Comparison of ENCODE assay signal across 9 mouse cellular contexts in the genomic region with DNA sequence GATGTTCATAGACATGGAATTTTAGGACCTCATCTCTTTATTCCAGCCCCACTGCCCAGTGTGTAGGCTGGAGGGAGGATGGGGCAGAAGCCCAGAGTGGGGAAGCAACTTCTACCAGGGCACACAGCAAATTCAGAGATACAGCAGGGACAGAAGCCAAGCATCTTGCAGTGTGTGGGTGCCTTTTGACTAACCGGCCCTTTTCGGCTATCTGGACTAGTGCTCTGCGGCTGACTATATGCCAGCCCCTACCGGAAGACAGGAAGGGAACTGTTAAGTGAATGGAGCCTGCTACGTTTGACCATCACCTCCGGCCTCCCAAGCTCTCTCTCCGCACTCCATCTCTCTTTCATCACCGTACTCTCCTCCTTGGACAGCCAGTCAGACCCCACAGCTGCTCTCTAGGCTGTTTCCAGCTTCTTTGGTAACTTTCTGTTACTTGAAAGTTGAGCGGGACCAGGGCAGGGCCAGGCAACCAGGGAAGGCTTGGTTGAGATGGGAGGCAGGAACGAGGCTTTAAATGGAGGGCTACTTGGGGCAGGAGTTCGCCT. TPM values are rescaled to one million over a fixed set of nuclear protein-coding genes. Genes with fewer than 3 reads are reported as not detected.
DNase-seq lines count a peak whose midpoint lies in the region; ATAC-seq lines count a peak whose summit lies in the region.
"Had no signal": no experiment of that assay in that cellular context is flagged by ENCODE, and none has a peak within 500 bp of the region (broad histone marks: within the 10 kb centered on the region; RNA-seq: fewer than 3 reads in every experiment).

No protein-coding gene starts in this region.

- 31% methylated on average over 11 of the region's 11 CpGs for WGBS in kidney, embryonic 16.5 days
- WGBS in forebrain, embryonic 11.5 days = 34% methylated on average over 11 of the region's 11 CpGs
- WGBS in limb, embryonic 11.5 days = 33% methylated on average over 11 of the region's 11 CpGs
- WGBS in neural tube, embryonic 11.5 days = 42% methylated on average over 11 of the region's 11 CpGs

- H3K27ac ChIP-seq in kidney, embryonic 16.5 days (ENCODE audit: low read length) = peak overlapping the region; percentile 74
- H3K27ac ChIP-seq in forebrain, embryonic 11.5 days (ENCODE audit: low read depth, low read length) = peak overlapping the region; percentile 68
- H3K27ac ChIP-seq in limb, embryonic 11.5 days (replicated peaks; ENCODE audit: low read depth, low read length) = no peak overlapping the region
- H3K27ac ChIP-seq in neural tube, embryonic 11.5 days (ENCODE audit: low read depth, low read length) = peak overlapping the region; percentile 62; the same call in 1 of the 2 replicates

- no peaks in the 10 kb centered on the region; the same call in 1 of the 2 replicates for H3K36me3 ChIP-seq in kidney, embryonic 16.5 days (ENCODE audit: insufficient read depth, low read length)
- H3K36me3 ChIP-seq in forebrain, embryonic 11.5 days (ENCODE audit: control insufficient read depth, insufficient read depth, low read length) = no peaks in the 10 kb centered on the region
- H3K36me3 ChIP-seq in limb, embryonic 11.5 days (ENCODE audit: control insufficient read depth, insufficient read depth, low read length) = no peaks in the 10 kb centered on the region; the same call in 1 of the 2 replicates
- H3K36me3 ChIP-seq in neural tube, embryonic 11.5 days (ENCODE audit: control insufficient read depth, insufficient read depth, low read length) = no peaks in the 10 kb centered on the region

- H3K4me2 ChIP-seq in kidney, embryonic 16.5 days (replicated peaks; ENCODE audit: low read depth, low read length) = peak overlapping the region; percentile 55
- H3K4me2 ChIP-seq in forebrain, embryonic 11.5 days (ENCODE audit: low read depth, low read length, severe bottlenecking) = peak overlapping the region; percentile 45
- peak overlapping the region; percentile 51 for H3K4me2 ChIP-seq in limb, embryonic 11.5 days (ENCODE audit: low read depth, severe bottlenecking)
- H3K4me2 ChIP-seq in neural tube, embryonic 11.5 days (ENCODE audit: low read depth) = peak overlapping the region; percentile 43; the same call in 1 of the 2 replicates

- H3K27me3 ChIP-seq in kidney, embryonic 16.5 days (ENCODE audit: insufficient read depth, low read length) = no peaks in the 10 kb centered on the region
- no peaks in the 10 kb centered on the region for H3K27me3 ChIP-seq in forebrain, embryonic 11.5 days (ENCODE audit: control insufficient read depth, insufficient read depth, low read length)
- no peaks in the 10 kb centered on the region for H3K27me3 ChIP-seq in limb, embryonic 11.5 days (ENCODE audit: control insufficient read depth, insufficient read depth, low read length)
- H3K27me3 ChIP-seq in neural tube, embryonic 11.5 days (ENCODE audit: control insufficient read depth, insufficient read depth, low read length) = no peaks in the 10 kb centered on the region
- H3K27me3 ChIP-seq: Patski had no signal

- H3K9me3 ChIP-seq in kidney, embryonic 16.5 days (ENCODE audit: low read length) = no peaks in the 10 kb centered on the region
- no peaks in the 10 kb centered on the region for H3K9me3 ChIP-seq in forebrain, embryonic 11.5 days (ENCODE audit: control insufficient read depth, low read length)
- no peaks in the 10 kb centered on the region for H3K9me3 ChIP-seq in limb, embryonic 11.5 days (ENCODE audit: control insufficient read depth, low read length)
- no peaks in the 10 kb centered on the region for H3K9me3 ChIP-seq in neural tube, embryonic 11.5 days (ENCODE audit: control insufficient read depth, low read length)

- DNase-seq in kidney, postnatal 10 days = no peak
- DNase-seq in forebrain, embryonic 11.5 days (ENCODE audit: low spot score) = no peak
- DNase-seq in limb, embryonic 11.5 days (ENCODE audit: low spot score) = no peak
- no peak for DNase-seq in neural tube, embryonic 11.5 days (ENCODE audit: low spot score)
- no peak for DNase-seq in embryo, embryonic 11 days
- DNase-seq in urinary bladder, postnatal 4 days (ENCODE audit: low spot score in 2 of 2) = no peak
- DNase-seq in left cerebral cortex, postnatal 10 days (ENCODE audit: extremely low spot score in 1 of 2, low spot score in 2 of 2) = no peak

- H3K4me1 ChIP-seq in kidney, embryonic 16.5 days (ENCODE audit: insufficient read depth, low read length) = peaks cover 84% of the 10 kb centered on the region
- peaks cover 50% of the 10 kb centered on the region for H3K4me1 ChIP-seq in forebrain, embryonic 11.5 days (replicated peaks; ENCODE audit: control insufficient read depth, insufficient read depth, low read length)
- H3K4me1 ChIP-seq in limb, embryonic 11.5 days (ENCODE audit: control insufficient read depth, insufficient read depth, low read length) = peaks cover 44% of the 10 kb centered on the region
- peaks cover 55% of the 10 kb centered on the region for H3K4me1 ChIP-seq in neural tube, embryonic 11.5 days (ENCODE audit: control insufficient read depth, insufficient read depth, low read length)

- peak overlapping the region; percentile 31 for H3K4me3 ChIP-seq in kidney, embryonic 16.5 days (ENCODE audit: low read length)
- H3K4me3 ChIP-seq in forebrain, embryonic 11.5 days (ENCODE audit: low read depth, low read length) = no peak overlapping the region
- no peak overlapping the region; the same call in 1 of the 2 replicates for H3K4me3 ChIP-seq in limb, embryonic 11.5 days (ENCODE audit: low read depth, low read length)
- no peak overlapping the region for H3K4me3 ChIP-seq in neural tube, embryonic 11.5 days (ENCODE audit: low read depth, low read length)

- ATAC-seq in kidney, embryonic 16.5 days (ENCODE audit: low FRiP score, low TSS enrichment) = no peak
- ATAC-seq in forebrain, embryonic 11.5 days (replicated peaks; ENCODE audit: low FRiP score) = no peak
- no peak for ATAC-seq in limb, embryonic 11.5 days (ENCODE audit: insufficient number of reproducible peaks, low FRiP score, low TSS enrichment, low read depth)
- ATAC-seq in neural tube, embryonic 11.5 days (ENCODE audit: insufficient read depth, low FRiP score, low TSS enrichment) = no peak

- intact Hi-C loops in left cerebral cortex, postnatal 10 days (cut with DNase I) = no loop called here

- H3K9ac ChIP-seq in kidney, embryonic 16.5 days (replicated peaks; ENCODE audit: low read length) = peak overlapping the region; percentile 64
- H3K9ac ChIP-seq in forebrain, embryonic 11.5 days (ENCODE audit: low read length) = peak overlapping the region; percentile 50
- H3K9ac ChIP-seq in limb, embryonic 11.5 days (ENCODE audit: low read length) = 0 out of 2 replicates have a peak overlapping the region, but pooled peaks have one; percentile 8
- peak overlapping the region; percentile 14 for H3K9ac ChIP-seq in neural tube, embryonic 11.5 days (ENCODE audit: low read length)

RNA-seq across cellular contexts. Expression of a gene that starts 21.8 kb away (rescaled TPM):
- polyA plus RNA-seq in kidney, embryonic 16.5 days (2015; fragmentation: Nextera tagmentation; extraction: Ambion mirVana) = 196 and 238 TPM in 2 replicates
- 145 and 184 TPM in 2 replicates for polyA plus RNA-seq in forebrain, embryonic 11.5 days (2014; fragmentation: Nextera tagmentation; extraction: Ambion mirVana)
- polyA plus RNA-seq in limb, embryonic 11.5 days (2014; fragmentation: Nextera tagmentation; extraction: Ambion mirVana) = 209 and 223 TPM in 2 replicates
- 125 and 138 TPM in 2 replicates for polyA plus RNA-seq in neural tube, embryonic 11.5 days (2014; fragmentation: Nextera tagmentation; extraction: Ambion mirVana)
- total RNA-seq in left cerebral cortex, postnatal 10 days (2021) = 100 to 1,000 TPM; 232 to 233 TPM

Comparison
In these comparisons a context has a peak if more than half of its experiments do, and no peak if none do; other contexts are left out.
1. H3K9ac ChIP-seq: peak in every context shown above with its lines; median percentile 64 in kidney, embryonic 16.5 days; 50 in forebrain, embryonic 11.5 days; 14 in neural tube, embryonic 11.5 days; 8 in limb, embryonic 11.5 days.